ENCODE assay signal across 10 mouse cellular contexts in the genomic region with DNA sequence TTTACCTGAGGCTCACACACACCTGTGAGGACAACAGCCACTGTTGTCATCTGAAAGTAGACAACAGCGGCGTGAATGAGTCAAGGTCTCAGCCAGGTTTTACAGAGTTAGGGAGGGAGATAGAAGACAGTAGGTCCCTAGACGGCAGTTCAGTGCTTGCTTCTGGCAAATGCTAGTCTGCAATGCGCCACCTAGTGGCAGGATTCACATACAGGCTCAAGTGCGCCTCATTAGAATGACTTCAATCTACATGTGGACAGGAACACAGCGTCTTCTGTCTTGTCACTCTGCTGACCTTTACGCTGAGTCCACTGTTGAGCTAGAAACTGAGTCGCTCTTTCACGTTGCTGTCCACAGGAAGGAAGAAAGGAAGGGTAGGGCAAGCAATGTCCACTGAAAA.
A peak's percentile ranks its signal among the peaks of the same experiment; 100 is the strongest.
DNase-seq lines count a peak whose midpoint lies in the region; ATAC-seq lines count a peak whose summit lies in the region.
"Had no signal": no experiment of that assay in that cellular context is flagged by ENCODE, and none has a peak within 500 bp of the region (broad histone marks: within the 10 kb centered on the region; RNA-seq: fewer than 3 reads in every experiment).

No protein-coding gene starts in this region.

- no peak overlapping the region for H3K9ac ChIP-seq in hindbrain, embryonic 16.5 days (ENCODE audit: low read depth, low read length)
- H3K9ac ChIP-seq in intestine, embryonic 14.5 days (ENCODE audit: low read length): no peak overlapping the region
- H3K9ac ChIP-seq: embryonic facial prominence, embryonic 13.5 days had no signal

- peaks cover 15% of the 10 kb centered on the region for H3K4me1 ChIP-seq in hindbrain, embryonic 10.5 days (replicated peaks)
- peaks cover 2% of the 10 kb centered on the region for H3K4me1 ChIP-seq in hindbrain, embryonic 16.5 days (ENCODE audit: control insufficient read depth, insufficient read depth, low read depth, low read length)
- H3K4me1 ChIP-seq in intestine, embryonic 14.5 days (replicated peaks; ENCODE audit: control insufficient read depth, insufficient read depth, low read length): 0 out of 2 replicates have a peak, but pooled peaks cover 6% of the 10 kb centered on the region

- ATAC-seq in hindbrain, embryonic 16.5 days: no peak
- ATAC-seq in intestine, embryonic 14.5 days (replicated peaks; ENCODE audit: low FRiP score, low TSS enrichment, low read depth): 0 out of 2 replicates have a peak, but pooled peaks have one; percentile 48
- ATAC-seq in monocyte, adult 5-6 weeks (replicated peaks; ENCODE audit: insufficient number of reproducible peaks, low FRiP score, low TSS enrichment, poor library complexity, severe bottlenecking): peak; percentile 76

- no peaks in the 10 kb centered on the region for H3K36me3 ChIP-seq in hindbrain, embryonic 10.5 days
- H3K36me3 ChIP-seq in hindbrain, embryonic 16.5 days (ENCODE audit: control insufficient read depth, insufficient read depth, low read length): no peaks in the 10 kb centered on the region
- no peaks in the 10 kb centered on the region for H3K36me3 ChIP-seq in intestine, embryonic 14.5 days (ENCODE audit: control insufficient read depth, insufficient read depth, low read length)
- H3K36me3 ChIP-seq in splenic B cell, adult 2 months (ENCODE audit: control insufficient read depth, insufficient read depth, low read length, poor library complexity, severe bottlenecking): no peaks in the 10 kb centered on the region
- H3K36me3 ChIP-seq: embryonic facial prominence, embryonic 13.5 days had no signal

- H3K27ac ChIP-seq in hindbrain, embryonic 10.5 days: no peak overlapping the region
- no peak overlapping the region for H3K27ac ChIP-seq in hindbrain, embryonic 16.5 days (ENCODE audit: low read depth, low read length)
- H3K27ac ChIP-seq in intestine, embryonic 14.5 days (ENCODE audit: low read depth): no peak overlapping the region

- H3K9me3 ChIP-seq in hindbrain, embryonic 10.5 days: no peaks in the 10 kb centered on the region
- no peaks in the 10 kb centered on the region for H3K9me3 ChIP-seq in hindbrain, embryonic 16.5 days (ENCODE audit: control insufficient read depth, low read length)
- H3K9me3 ChIP-seq in intestine, embryonic 14.5 days (ENCODE audit: control insufficient read depth, low read length): no peaks in the 10 kb centered on the region
- H3K9me3 ChIP-seq: embryonic facial prominence, embryonic 13.5 days had no signal

- DNase-seq in hindbrain, embryonic 10.5 days (ENCODE audit: low spot score): peak; percentile 72
- peak; percentile 84 for DNase-seq in adrenal gland, postnatal 14 days
- peak; percentile 67 for DNase-seq in embryo, embryonic 11.5 days (ENCODE audit: low read depth, low spot score)
- peak; percentile 68 for DNase-seq in intestine, embryonic 14.5 days (ENCODE audit: low spot score)
- peak; percentile 76 for DNase-seq in left cerebral cortex, postnatal 4 days
- DNase-seq in splenic B cell, adult 2 months (ENCODE audit: low read depth, low spot score): peak; percentile 89

- no peak overlapping the region for H3K4me3 ChIP-seq in hindbrain, embryonic 10.5 days
- no peak overlapping the region for H3K4me3 ChIP-seq in hindbrain, embryonic 16.5 days (ENCODE audit: low read length)
- no peak overlapping the region for H3K4me3 ChIP-seq in intestine, embryonic 14.5 days (ENCODE audit: low read depth, low read length)
- H3K4me3 ChIP-seq: embryonic facial prominence, embryonic 13.5 days; myocyte had no signal

- no peak overlapping the region for H3K4me2 ChIP-seq in hindbrain, embryonic 16.5 days (ENCODE audit: low read length)
- H3K4me2 ChIP-seq in intestine, embryonic 14.5 days (ENCODE audit: low read length): no peak overlapping the region
- H3K4me2 ChIP-seq: embryonic facial prominence, embryonic 13.5 days had no signal

- intact Hi-C loops in left cerebral cortex, postnatal 4 days (cut with DNase I): no loop called here

- 31% methylated on average over 9 of the region's 9 CpGs for WGBS in hindbrain, embryonic 10.5 days
- 34% methylated on average over 9 of the region's 9 CpGs for WGBS in hindbrain, embryonic 16.5 days
- WGBS in intestine, embryonic 14.5 days: 32% methylated on average over 9 of the region's 9 CpGs

- 0 out of 2 replicates have a peak, but pooled peaks cover 4% of the 10 kb centered on the region for H3K27me3 ChIP-seq in hindbrain, embryonic 10.5 days (ENCODE audit: insufficient read depth, poor library complexity, severe bottlenecking)
- no peaks in the 10 kb centered on the region for H3K27me3 ChIP-seq in hindbrain, embryonic 16.5 days (replicated peaks; ENCODE audit: control insufficient read depth, insufficient read depth, low read length)
- H3K27me3 ChIP-seq in intestine, embryonic 14.5 days (replicated peaks; ENCODE audit: control insufficient read depth, insufficient read depth, low read length): no peaks in the 10 kb centered on the region
- H3K27me3 ChIP-seq in splenic B cell, adult 2 months (ENCODE audit: control insufficient read depth, insufficient read depth, low read length, poor library complexity, severe bottlenecking): no peaks in the 10 kb centered on the region
- H3K27me3 ChIP-seq: embryonic facial prominence, embryonic 13.5 days had no signal
